Mouse (Mus musculus) small intestine, adult 2 months (tissue): ENCODE results near the gene Tmeff1.

Experiments
- CTCF ChIP-seq: fragments of 200-500 bp; IDR thresholded peaks from 2 replicates; pipeline ENCODE4 v1.5.1; 2012; ENCODE audit warnings: low read depth, mild to moderate bottlenecking, control low read depth, inconsistent platforms, low read length, moderate library complexity, mixed read lengths; ENCODE audit not compliant: insufficient replicate concordance, insufficient read length; ENCODE audit errors: extremely low read depth
- POLR2A ChIP-seq: fragments of 200-500 bp; IDR thresholded peaks from 2 replicates; pipeline ENCODE4 v1.6.1; 2012; ENCODE audit warnings: low read depth, mild to moderate bottlenecking, control low read depth, inconsistent platforms, low read length, moderate library complexity

DNA sequence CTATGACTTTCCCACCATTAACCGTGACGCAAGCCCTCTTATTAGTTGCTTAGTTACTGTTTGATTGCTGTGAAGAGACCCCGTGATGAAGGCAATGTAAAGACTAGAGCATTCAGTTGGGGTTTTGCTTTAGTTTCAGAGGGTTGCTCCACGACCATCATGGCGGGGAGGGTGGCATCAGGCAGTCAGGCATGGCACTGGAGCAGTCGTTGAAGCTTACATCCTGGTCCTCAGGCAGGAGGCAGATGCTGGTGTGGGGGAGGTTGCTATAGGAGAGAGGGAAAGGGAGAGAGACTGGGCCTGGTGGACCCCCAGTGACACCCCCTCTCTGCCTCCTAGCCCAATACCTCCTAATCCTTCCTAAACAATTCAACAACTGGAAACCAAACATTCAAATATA lies 35.1 kb downstream of the Tmeff1 start:
- TF ChIP-seq CTCF = no peak
- TF ChIP-seq POLR2A = no peak
